Mouse (Mus musculus): ENCODE measurements around the gene Cox6b2.

DNA sequence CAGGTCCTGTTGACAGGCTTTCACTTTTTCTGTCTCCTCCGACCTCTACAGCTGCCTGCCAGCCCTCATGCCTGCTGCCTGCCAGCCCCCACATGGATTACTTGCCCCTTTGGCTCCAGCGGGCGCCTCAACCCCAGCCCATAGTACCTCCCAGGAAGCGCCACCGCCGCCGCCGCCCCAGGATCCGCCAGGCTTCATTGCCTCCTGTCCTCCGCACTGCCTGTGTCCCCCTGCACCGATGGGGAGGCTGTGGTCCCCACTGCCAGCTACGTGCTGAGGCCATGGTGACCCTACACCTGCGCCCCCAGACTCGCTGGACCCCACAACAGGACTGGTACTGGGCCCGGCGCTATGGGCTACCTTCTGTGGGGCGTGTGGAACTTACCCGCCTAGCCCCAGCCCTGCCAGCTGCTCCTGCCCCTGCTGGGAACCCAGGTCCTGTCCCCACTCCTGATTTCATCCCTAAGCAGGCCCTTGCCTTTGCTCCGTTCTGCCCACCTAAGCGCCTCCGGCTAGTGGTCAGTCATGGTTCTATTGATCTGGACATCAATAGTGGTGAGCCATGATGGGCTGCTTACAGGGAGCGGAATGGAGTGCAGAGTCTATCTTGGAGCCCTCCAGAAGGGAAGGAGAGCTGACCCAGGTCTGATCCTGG, 6.4 kb downstream of the Cox6b2 start:
- TF ChIP-seq CTCF (IDR thresholded peaks at IDR 0.05; ENCODE audit: insufficient read depth, low read length): no peak
- TF ChIP-seq POLR2A (IDR thresholded peaks at IDR 0.05; ENCODE audit: borderline replicate concordance, extremely low read depth, low read depth, low read length): no peak

All from lung, adult 2 months (tissue).